In the genomic region with DNA sequence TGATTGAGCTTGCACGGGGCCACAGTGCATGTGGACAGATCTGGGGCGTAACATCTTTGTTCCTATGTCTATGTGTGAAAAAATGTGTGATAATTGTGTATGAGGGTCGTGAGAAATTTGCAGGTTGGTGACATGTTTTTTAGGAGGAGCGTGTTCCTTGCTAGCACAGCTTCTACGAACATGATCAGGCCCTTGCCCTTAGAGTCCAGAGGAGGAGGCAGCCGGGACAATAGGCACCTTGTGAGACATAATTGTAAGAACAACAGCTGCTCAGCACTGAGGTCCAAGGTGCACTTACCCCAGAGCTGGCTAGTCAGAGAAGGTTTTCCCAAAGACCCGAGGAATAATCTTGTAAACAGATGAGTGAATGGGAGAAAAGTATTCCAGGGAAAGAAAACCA, we compare ENCODE assay signal across 8 mouse cellular contexts. TPM values are rescaled to one million over a fixed set of nuclear protein-coding genes. Genes with fewer than 3 reads are reported as not detected.
A peak's percentile ranks its signal among the peaks of the same experiment; 100 is the strongest.
DNase-seq lines count a peak whose midpoint lies in the region; ATAC-seq and TF ChIP-seq lines count a peak whose summit lies in the region.

No protein-coding gene starts in this region.

- H3K27ac ChIP-seq in heart, embryonic 11.5 days (ENCODE audit: low read depth, low read length), result no peak overlapping the region
- no peak overlapping the region for H3K27ac ChIP-seq in embryonic facial prominence, embryonic 13.5 days
- H3K27ac ChIP-seq in kidney, adult 2 months (ENCODE audit: insufficient read depth, low read depth, low read length), result peak overlapping the region; percentile 3; the same call in 1 of the 2 replicates
- H3K27ac ChIP-seq in midbrain, embryonic 10.5 days (replicated peaks), result no peak overlapping the region

- peak overlapping the region; percentile 75 for H3K4me2 ChIP-seq in heart, embryonic 11.5 days
- peak overlapping the region; percentile 88 for H3K4me2 ChIP-seq in embryonic facial prominence, embryonic 13.5 days

- intact Hi-C loops in left cerebral cortex, postnatal 14 days (cut with DNase I), result loop anchor here (5.0 to 10.0 kb wide), 2 partner anchors 53 to 84 kb away; no protein-coding TSS in a partner anchor

- H3K9ac ChIP-seq in heart, embryonic 11.5 days (ENCODE audit: low read depth, low read length), result no peak overlapping the region
- H3K9ac ChIP-seq in embryonic facial prominence, embryonic 13.5 days, result no peak overlapping the region

- no peaks in the 10 kb centered on the region for H3K9me3 ChIP-seq in heart, embryonic 11.5 days (replicated peaks; ENCODE audit: control insufficient read depth, low read length)
- no peaks in the 10 kb centered on the region for H3K9me3 ChIP-seq in embryonic facial prominence, embryonic 13.5 days
- H3K9me3 ChIP-seq in midbrain, embryonic 10.5 days (replicated peaks), result no peaks in the 10 kb centered on the region

- DNase-seq in heart, adult 9 months (ENCODE audit: low spot score in 2 of 2), result no peak
- DNase-seq in kidney, adult 2 months, result peak; percentile 68
- no peak for DNase-seq in midbrain, embryonic 10.5 days (ENCODE audit: low spot score)
- no peak for DNase-seq in spleen, postnatal 4 days (ENCODE audit: low spot score in 2 of 2)
- DNase-seq in left cerebral cortex, postnatal 14 days (ENCODE audit: low spot score in 2 of 2), result no peak
- no peak for DNase-seq in right cerebral cortex, adult 2 months (ENCODE audit: low spot score in 2 of 2)

- no peak for TF ChIP-seq CTCF in kidney, adult 2 months (conservative IDR thresholded peaks at IDR 0.05; ENCODE audit: insufficient read depth, insufficient read length, low read depth, low read length)

- H3K27me3 ChIP-seq in heart, embryonic 11.5 days (ENCODE audit: control insufficient read depth, insufficient read depth, low read length), result no peaks in the 10 kb centered on the region
- peaks cover 7% of the 10 kb centered on the region for H3K27me3 ChIP-seq in embryonic facial prominence, embryonic 13.5 days
- no peaks in the 10 kb centered on the region for H3K27me3 ChIP-seq in kidney, adult 2 months (replicated peaks; ENCODE audit: control insufficient read depth, insufficient read depth, low read length)
- H3K27me3 ChIP-seq in midbrain, embryonic 10.5 days (ENCODE audit: low read depth, poor library complexity, severe bottlenecking), result peaks cover 11% of the 10 kb centered on the region

- peak overlapping the region; percentile 93 for H3K4me3 ChIP-seq in heart, embryonic 11.5 days (ENCODE audit: low read depth, low read length)
- H3K4me3 ChIP-seq in embryonic facial prominence, embryonic 13.5 days, result peak overlapping the region; percentile 84; the same call in 1 of the 2 replicates
- no peak overlapping the region for H3K4me3 ChIP-seq in kidney, adult 2 months (ENCODE audit: insufficient read depth, low read depth, low read length)
- H3K4me3 ChIP-seq in midbrain, embryonic 10.5 days, result peak overlapping the region; percentile 73

- no peak for ATAC-seq in heart, embryonic 11.5 days (replicated peaks; ENCODE audit: insufficient number of reproducible peaks, low FRiP score, low TSS enrichment)
- no peak for ATAC-seq in embryonic facial prominence, embryonic 13.5 days (ENCODE audit: insufficient number of reproducible peaks, insufficient read depth, low FRiP score, low TSS enrichment, low read depth)

- peaks cover 21% of the 10 kb centered on the region for H3K4me1 ChIP-seq in heart, embryonic 11.5 days (ENCODE audit: control insufficient read depth, insufficient read depth, low read length)
- H3K4me1 ChIP-seq in embryonic facial prominence, embryonic 13.5 days, result peaks cover 12% of the 10 kb centered on the region
- H3K4me1 ChIP-seq in kidney, adult 2 months (ENCODE audit: control insufficient read depth, insufficient read depth, low read length), result peaks cover 5% of the 10 kb centered on the region; the same call in 1 of the 2 replicates
- peaks cover 27% of the 10 kb centered on the region for H3K4me1 ChIP-seq in midbrain, embryonic 10.5 days

- TF ChIP-seq POLR2A in kidney, adult 2 months (IDR thresholded peaks at IDR 0.05; ENCODE audit: low read depth, low read length), result no peak

- 40% methylated on average over 7 of the region's 7 CpGs for WGBS in heart, embryonic 11.5 days (ENCODE audit: insufficient replicate concordance)
- WGBS in embryonic facial prominence, embryonic 13.5 days, result 25% methylated on average over 7 of the region's 7 CpGs
- WGBS in kidney, adult 2 months, result 47% methylated on average over 7 of the region's 7 CpGs
- 46% methylated on average over 7 of the region's 7 CpGs for WGBS in midbrain, embryonic 10.5 days

- no peaks in the 10 kb centered on the region for H3K36me3 ChIP-seq in heart, embryonic 11.5 days (ENCODE audit: control insufficient read depth, insufficient read depth, low read length)
- H3K36me3 ChIP-seq in embryonic facial prominence, embryonic 13.5 days, result no peaks in the 10 kb centered on the region
- no peaks in the 10 kb centered on the region for H3K36me3 ChIP-seq in kidney, adult 2 months (ENCODE audit: control insufficient read depth, insufficient read depth, low read length)
- H3K36me3 ChIP-seq in midbrain, embryonic 10.5 days, result no peaks in the 10 kb centered on the region

RNA-seq across cellular contexts. Expression of a gene that starts 0.6 kb away (rescaled TPM):
- 53.9 and 56.8 TPM in 2 replicates for polyA plus RNA-seq in heart, embryonic 11.5 days (2014; fragmentation: Nextera tagmentation; extraction: Ambion mirVana)
- 20.2 and 21.2 TPM in 2 replicates for polyA plus RNA-seq in embryonic facial prominence, embryonic 13.5 days (2015; fragmentation: Nextera tagmentation; extraction: Ambion mirVana)
- 15.3 and 17.5 TPM in 2 replicates for polyA plus RNA-seq in kidney, adult 2 months (2012; rRNA removed)
- 24.9 and 27.2 TPM in 2 replicates for polyA plus RNA-seq in midbrain, embryonic 10.5 days (2016; fragmentation: Nextera tagmentation; extraction: Ambion mirVana)
- 10 to 100 TPM; 43.2 to 47.3 TPM for total RNA-seq in left cerebral cortex, postnatal 14 days (2021)
